In genomic region chr6:28803678-28804279, GRCm38 (mm10) we compare ENCODE assay signal across 11 mouse cellular contexts. TPM values are rescaled to one million over a fixed set of nuclear protein-coding genes. Genes with fewer than 3 reads are reported as not detected.
"Had no signal": no experiment of that assay in that cellular context is flagged by ENCODE, and none has a peak within 500 bp of the region (broad histone marks: within the 10 kb centered on the region; RNA-seq: fewer than 3 reads in every experiment).

No protein-coding gene starts in this region.

- DNase-seq: kidney, postnatal 14 days; lung, adult 2 months; right cerebral cortex, postnatal 14 days; thymus, postnatal 36 days had no signal

- H3K4me1 ChIP-seq: kidney, embryonic 15.5 days; liver, embryonic 15.5 days; midbrain, embryonic 13.5 days; stomach, embryonic 15.5 days had no signal

- H3K4me3 ChIP-seq: kidney, embryonic 15.5 days; limb, embryonic 13.5 days; liver, embryonic 15.5 days; midbrain, embryonic 13.5 days; stomach, embryonic 15.5 days had no signal

- H3K27ac ChIP-seq: kidney, embryonic 15.5 days; limb, embryonic 13.5 days; liver, embryonic 15.5 days; midbrain, embryonic 13.5 days; stomach, embryonic 15.5 days had no signal

RNA-seq across cellular contexts. Expression of gene Lrrc4, which starts 27.8 kb away (rescaled TPM):
- total RNA-seq: liver, adult 2 months; megakaryocyte progenitor cell, adult 5-6 weeks had no signal
